Mouse (Mus musculus) C2C12 (cell line): ENCODE results near the gene Tas2r134. TPM values are rescaled to one million over a fixed set of nuclear protein-coding genes. Genes with fewer than 3 reads are reported as not detected.

Experiments used
- H3K27me3 ChIP-seq: one replicate; pipeline ENCODE4 v1.6.1; 2011; ENCODE audit not compliant: control insufficient read depth, insufficient read depth, insufficient read length
- H3K36me3 ChIP-seq: one replicate; pipeline ENCODE4 v1.6.1; 2011; ENCODE audit not compliant: control insufficient read depth, insufficient read depth
- H3K4me3 ChIP-seq: one replicate; pipeline ENCODE4 v1.5.1; 2011; ENCODE audit warnings: mild to moderate bottlenecking, control low read depth; ENCODE audit not compliant: poor library complexity, insufficient read depth, severe bottlenecking
- H3K79me2 ChIP-seq: one replicate; pipeline ENCODE4 v1.6.1; 2011; ENCODE audit not compliant: control insufficient read depth, insufficient read depth
- H3K79me3 ChIP-seq: one replicate; pipeline ENCODE4 v1.6.1; 2011; ENCODE audit warnings: low read depth, control low read depth
- H3ac ChIP-seq: one replicate; pipeline ENCODE3; 2011; ENCODE audit warnings: low read depth; ENCODE audit not compliant: control insufficient read depth, insufficient read length
- CEBPB ChIP-seq: IDR thresholded peaks from one replicate; pipeline ENCODE4 v1.6.1; 2011; ENCODE audit warnings: low read depth, mild to moderate bottlenecking, control low read depth, moderate library complexity
- CTCF ChIP-seq: IDR thresholded peaks from one replicate; pipeline ENCODE4 v1.5.1; 2011; ENCODE audit not compliant: control insufficient read depth, insufficient read depth, insufficient read length
- FOSL1 ChIP-seq: IDR thresholded peaks from one replicate; pipeline ENCODE4 v1.8.0; 2011; ENCODE audit warnings: mild to moderate bottlenecking, low read length; ENCODE audit not compliant: poor library complexity, insufficient read depth, severe bottlenecking
- MAX ChIP-seq: IDR thresholded peaks from one replicate; pipeline ENCODE4 v1.6.1; 2011; ENCODE audit warnings: mild to moderate bottlenecking, control low read depth
- MYOD1 ChIP-seq: IDR thresholded peaks from one replicate; pipeline ENCODE4 v1.6.1; 2011; ENCODE audit warnings: low read depth; ENCODE audit not compliant: control insufficient read depth, insufficient read length
- MYOG ChIP-seq: IDR thresholded peaks from one replicate; pipeline ENCODE4 v1.6.1; 2011; ENCODE audit not compliant: control insufficient read depth, insufficient read length; ENCODE audit errors: extremely low read depth
- USF1 ChIP-seq: IDR thresholded peaks from one replicate; pipeline ENCODE4 v1.6.1; 2011; ENCODE audit warnings: low read depth, mild to moderate bottlenecking, control low read depth, moderate library complexity
- polyA plus RNA-seq: library from polyadenylated mRNA; unstranded; fragments of >200 nt; fragmentation: generic; extraction: Trizol; gene quantifications from one replicate; pipeline ENCODE4 v1.2.1, GENCODE M21; 2012; ENCODE audit warnings: missing spikeins

The Tas2r134 gene
- polyA plus RNA-seq, 1 experiment: not detected

DNA sequence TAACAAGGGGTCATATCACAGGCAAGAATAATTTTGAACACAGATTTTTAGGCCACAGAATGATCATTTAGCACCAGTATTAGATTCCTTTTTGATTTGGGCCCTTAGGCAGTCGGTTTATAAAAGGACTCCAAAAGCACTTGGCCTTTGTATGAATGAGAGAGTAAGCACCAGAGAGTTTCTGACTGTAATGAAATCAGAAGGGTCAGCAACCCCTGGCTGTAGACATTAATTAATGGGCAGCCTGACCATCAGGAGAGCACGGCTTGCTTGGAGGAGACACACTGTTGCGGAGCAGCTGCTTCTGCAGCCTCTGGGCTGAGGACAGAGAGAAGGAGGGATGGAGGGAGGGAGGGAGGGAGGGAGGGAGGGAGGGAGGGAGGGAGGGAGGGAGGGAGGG is 30.4 kb downstream of the Tas2r134 start:
- Histone ChIP-seq H3K4me3 (no peak overlapping the region), H3K27me3 (no peaks in the 10 kb centered on the region), H3K36me3 (no peaks in the 10 kb centered on the region), H3K79me2 (no peaks in the 10 kb centered on the region), H3ac (no peak overlapping the region), H3K79me3 (no peaks in the 10 kb centered on the region)
- TF ChIP-seq USF1 (no peak), MYOD1 (no peak), CTCF (no peak), MYOG (no peak), CEBPB (no peak), MAX (no peak), FOSL1 (no peak)

DNA sequence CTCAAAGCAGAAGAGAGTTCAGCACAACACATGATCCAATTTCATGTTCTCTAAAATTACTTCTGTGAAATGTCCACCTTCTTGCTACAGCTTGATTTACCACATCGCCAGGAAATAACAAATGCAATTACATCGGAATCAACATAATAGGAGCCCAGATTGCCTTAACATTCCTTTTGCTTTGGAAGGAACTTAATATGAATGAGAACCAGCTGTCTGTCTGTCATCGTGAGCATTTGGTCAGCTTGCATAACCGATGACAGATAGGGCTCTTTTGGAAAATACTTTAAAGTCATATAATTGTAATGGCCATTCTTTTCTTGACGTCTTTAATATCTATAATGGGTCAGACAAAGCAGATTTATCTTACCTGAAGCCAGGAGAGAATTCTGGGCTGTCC is 31.0 kb downstream of the Tas2r134 start:
- TF ChIP-seq USF1 (no peak), MYOG (no peak), MYOD1 (no peak), FOSL1 (no peak)

DNA sequence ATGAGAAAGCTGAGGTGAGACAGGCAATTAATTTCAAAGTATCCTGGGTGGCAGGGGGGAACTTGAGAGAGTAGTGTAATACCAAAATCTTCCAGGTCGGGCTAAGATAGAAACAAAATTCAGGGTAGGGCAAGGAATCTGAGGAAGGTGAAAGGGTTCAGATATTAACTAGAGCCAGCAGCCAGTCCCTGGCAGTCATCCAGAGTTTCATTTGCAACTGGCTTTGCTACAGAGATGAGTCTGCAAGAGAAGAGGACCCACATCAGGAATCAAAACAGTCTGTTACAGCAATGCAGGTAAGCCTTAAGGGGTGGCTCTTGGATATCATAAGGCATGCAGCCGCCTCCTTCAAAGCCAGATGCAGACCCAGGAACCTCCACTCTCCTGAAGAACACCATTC is 47.0 kb downstream of the Tas2r134 start:
- no peak overlapping the region for H3K4me3 ChIP-seq

More for the DNA sequence above, 31.0 kb downstream of the Tas2r134 start:
- H3K79me3 ChIP-seq: no peaks in the 10 kb centered on the region
- no peaks in the 10 kb centered on the region for H3K36me3 ChIP-seq
- H3K4me3 ChIP-seq: no peak overlapping the region
- no peak overlapping the region for H3ac ChIP-seq
- no peaks in the 10 kb centered on the region for H3K79me2 ChIP-seq
- no peaks in the 10 kb centered on the region for H3K27me3 ChIP-seq

More for the DNA sequence above, 47.0 kb downstream of the Tas2r134 start:
- Histone ChIP-seq H3K27me3 (no peaks in the 10 kb centered on the region), H3K79me2 (no peaks in the 10 kb centered on the region), H3ac (no peak overlapping the region), H3K79me3 (no peaks in the 10 kb centered on the region), H3K36me3 (no peaks in the 10 kb centered on the region)
- no peak for TF ChIP-seq USF1
- TF ChIP-seq MAX: no peak
- no peak for TF ChIP-seq MYOD1
- no peak for TF ChIP-seq FOSL1
- no peak for TF ChIP-seq CEBPB
